Mouse (Mus musculus) B cell, adult 67 days (primary cell): ENCODE results near the gene Tmem210. TPM values are rescaled to one million over a fixed set of nuclear protein-coding genes. Genes with fewer than 3 reads are reported as not detected.

ENCODE experiments used
- total RNA-seq, 2 experiments: library from RNA; stranded (reverse); gene quantifications; 4 replicates each; pipeline ENCODE4 v1.2.4; 2023

The Tmem210 gene
- total RNA-seq: not detected

GRCm38 (mm10) chr2:25287927-25288649, at the start of gene Tmem210:
Gene Tmem210, plus strand, starts transcription at chr2:25288145.

GRCm38 (mm10) chr2:25242101-25242506, 45.8 kb upstream of the Tmem210 start, which contains the start of the genes Rnf208 and Cysrt1:
Gene Rnf208, plus strand, starts transcription at chr2:25242255.
Gene Cysrt1, minus strand, starts transcription at chr2:25242452.

GRCm38 (mm10) chr2:25246183-25247072, 41.5 kb upstream of the Tmem210 start, which contains the start of gene AL732309.1:
Gene AL732309.1, minus strand, starts transcription at chr2:25246863.

DNA sequence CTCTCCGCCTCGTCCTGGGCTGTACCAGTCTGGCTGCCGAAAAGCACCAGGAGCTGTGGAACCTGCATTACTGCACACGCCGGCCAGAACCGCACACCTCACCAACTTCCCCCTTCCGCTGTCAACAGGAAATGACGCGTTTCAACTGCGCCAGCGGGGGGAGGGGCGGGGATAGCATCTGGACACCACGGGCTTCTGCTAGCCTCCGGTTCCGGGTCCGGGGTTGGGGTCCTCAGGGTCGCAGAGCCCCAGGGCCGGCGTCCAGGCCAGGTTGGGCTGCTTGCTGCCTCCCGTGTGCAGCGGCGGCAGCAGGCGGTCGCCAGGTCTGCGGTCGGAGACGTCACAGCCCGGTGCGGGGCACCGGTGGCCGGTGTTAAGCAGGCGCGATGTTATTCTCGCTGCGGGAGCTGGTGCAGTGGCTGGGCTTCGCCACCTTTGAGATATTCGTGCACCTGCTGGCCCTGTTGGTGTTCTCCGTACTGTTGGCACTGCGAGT, 32.6 kb upstream of the Tmem210 start, which contains the start of gene Tmem203:
Gene Tmem203, plus strand, starts transcription at position 156 of the 496 bp plus-strand sequence.

GRCm38 (mm10) chr2:25262291-25262767, 25.6 kb upstream of the Tmem210 start, which contains the start of gene Tprn:
Gene Tprn, plus strand, starts transcription at chr2:25262618.

DNA sequence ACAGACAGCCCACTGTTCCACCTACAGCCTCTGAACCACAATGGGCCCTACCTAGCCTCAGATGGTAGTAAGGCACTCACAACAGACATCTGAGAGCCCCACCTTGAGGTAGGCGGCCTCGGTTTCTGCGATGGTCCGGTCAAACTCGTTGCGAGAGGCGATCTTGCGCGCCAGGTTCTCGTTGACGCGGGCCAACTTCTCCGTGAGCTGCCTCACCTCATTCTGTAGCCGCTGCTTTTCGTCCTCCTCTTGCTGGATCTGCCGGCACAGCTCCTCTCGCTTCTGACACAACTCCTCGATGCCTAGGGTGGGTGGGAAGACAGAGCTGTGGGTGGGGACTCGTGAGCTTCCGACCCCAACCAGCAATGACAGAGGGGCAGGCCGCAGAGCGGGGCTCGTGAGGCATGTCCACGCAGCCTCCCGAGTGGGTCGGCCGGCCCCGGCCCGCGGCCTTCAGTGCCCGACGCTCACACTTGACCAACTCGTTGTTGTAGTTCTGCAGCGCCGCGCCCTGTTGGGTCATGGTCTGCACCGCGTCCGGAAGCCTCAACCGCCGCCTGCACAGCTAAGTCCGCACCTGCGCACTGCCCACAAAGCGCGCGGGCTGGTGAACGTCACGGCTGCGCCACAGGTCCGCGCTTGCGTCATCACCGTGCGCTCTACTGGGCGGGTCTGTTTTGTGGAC, 16.0 kb upstream of the Tmem210 start, which contains the start of the genes Ssna1 and Anapc2:
Gene Ssna1, minus strand, starts transcription at position 612 of the 685 bp plus-strand sequence.
Gene Anapc2, plus strand, starts transcription at position 652 of the 685 bp plus-strand sequence.

DNA sequence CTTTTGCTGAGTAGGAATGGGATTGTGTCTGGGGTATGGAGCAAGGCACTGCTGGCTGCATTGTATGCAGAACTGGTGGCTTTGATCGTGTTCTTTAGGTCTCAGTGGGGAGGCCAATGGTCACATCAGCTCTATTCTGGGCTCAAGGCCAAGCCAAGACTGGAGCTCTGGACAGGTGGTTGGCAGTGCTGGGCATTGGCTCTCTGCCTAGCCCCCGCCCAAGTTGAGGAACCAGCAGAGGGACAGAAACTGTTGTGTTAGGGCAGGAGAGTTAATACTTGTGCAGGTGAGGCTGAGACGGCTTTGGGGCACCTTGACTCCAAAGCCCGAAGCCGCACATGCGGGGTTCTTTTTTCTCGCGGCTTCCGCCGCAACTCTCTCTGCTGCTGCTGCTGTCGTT, 1.7 kb downstream of the Tmem210 start, which contains the start of gene Lrrc26:
Gene Lrrc26, plus strand, starts transcription at position 265 of the 400 bp plus-strand sequence.

DNA sequence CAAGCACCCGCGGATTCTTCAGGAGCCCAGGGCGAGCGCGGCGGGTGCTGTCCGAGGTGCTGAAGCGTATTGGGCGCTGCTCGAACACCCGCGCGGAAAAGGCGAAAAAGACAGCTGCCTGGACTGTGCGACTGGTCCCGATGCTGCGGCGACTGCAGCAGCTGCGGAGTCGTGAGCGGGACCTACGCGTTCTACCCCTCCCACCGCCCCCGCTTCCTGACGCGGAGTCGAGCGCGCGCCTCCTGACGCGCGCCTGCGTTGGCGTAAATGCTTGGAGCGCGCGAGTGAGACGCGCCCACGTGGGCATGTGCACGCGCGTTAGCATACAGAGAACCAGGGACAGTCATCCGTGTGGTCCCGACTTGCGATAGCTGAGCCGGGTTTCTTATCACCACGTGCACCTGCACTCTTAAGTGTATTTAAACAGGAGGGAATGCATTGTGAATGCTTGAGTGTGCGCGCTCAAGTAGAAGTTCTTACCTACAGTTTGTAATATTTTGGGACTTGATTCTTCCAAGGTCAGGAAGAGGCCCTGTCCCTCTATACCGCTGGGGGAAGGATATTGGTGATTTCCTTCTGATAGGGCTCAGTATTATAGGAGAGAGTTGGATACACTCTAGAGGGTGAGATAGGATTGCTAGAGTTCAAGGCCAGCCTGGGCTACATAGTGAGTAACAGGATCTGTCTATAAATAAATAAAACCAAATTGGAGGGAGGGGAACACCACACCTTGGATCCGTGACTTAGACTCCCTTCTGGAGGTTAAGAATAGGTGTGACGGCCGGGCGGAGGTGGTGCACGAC, 31.2 kb downstream of the Tmem210 start, which contains the start of gene Grin1:
Gene Grin1, minus strand, starts transcription at position 217 of the 803 bp plus-strand sequence.

GRCm38 (mm10) chr2:25332286-25333160, 44.6 kb downstream of the Tmem210 start, which contains the start of gene Man1b1:
Gene Man1b1, plus strand, starts transcription at chr2:25332338.

Other genes with a start within 250 kb of the Tmem210 start
- gene Nsmf, start 233.8 kb upstream of the Tmem210 start, total RNA-seq: 10 to 100 TPM; 44.6 to 55.0 TPM
- not detected for gene Entpd8, start 207.8 kb upstream of the Tmem210 start, total RNA-seq
- not detected for gene Noxa1, start 193.0 kb upstream of the Tmem210 start, total RNA-seq
- 1 to 10 TPM; 3.7 to 4.2 TPM for gene Nrarp, start 107.4 kb upstream of the Tmem210 start, total RNA-seq
- 10 to 100 TPM; 36.4 to 59.0 TPM for gene Tor4a, start 91.3 kb upstream of the Tmem210 start, total RNA-seq
- gene Nelfb, start 76.7 kb upstream of the Tmem210 start, total RNA-seq: 10 to 100 TPM; 96.3 to 98.1 TPM
- gene Stpg3, start 73.5 kb upstream of the Tmem210 start, total RNA-seq: not detected
- under 1 TPM in 1 of 2 experiments, not detected in 1; 0.50 TPM for gene Fam166a, start 69.4 kb upstream of the Tmem210 start, total RNA-seq
- 100 to 1,000 TPM; 117 to 128 TPM for gene Tubb4b, start 63.4 kb upstream of the Tmem210 start, total RNA-seq
- not detected for gene Slc34a3, start 53.8 kb upstream of the Tmem210 start, total RNA-seq
- not detected for gene Rnf224, start 51.4 kb upstream of the Tmem210 start, total RNA-seq
- not detected for gene Rnf208, start 45.9 kb upstream of the Tmem210 start, total RNA-seq
- not detected for gene Cysrt1, start 45.7 kb upstream of the Tmem210 start, total RNA-seq
- 10 to 100 TPM; 10.7 to 11.9 TPM for gene AL732309.1, start 41.3 kb upstream of the Tmem210 start, total RNA-seq
- gene Tmem203, start 32.7 kb upstream of the Tmem210 start, total RNA-seq: 10 to 100 TPM; 20.1 to 25.4 TPM
- 10 to 100 TPM; 15.5 to 20.0 TPM for gene Tprn, start 25.5 kb upstream of the Tmem210 start, total RNA-seq
- gene Ssna1, start 15.7 kb upstream of the Tmem210 start, total RNA-seq: 10 to 100 TPM; 43.7 to 44.2 TPM
- 100 to 1,000 TPM; 114 to 127 TPM for gene Anapc2, start 15.7 kb upstream of the Tmem210 start, total RNA-seq
- gene Lrrc26, start 1.8 kb downstream of the Tmem210 start, total RNA-seq: not detected
- gene Grin1, start 31.0 kb downstream of the Tmem210 start, total RNA-seq: not detected
- gene Man1b1, start 44.2 kb downstream of the Tmem210 start, total RNA-seq: 10 to 100 TPM; 49.9 to 52.4 TPM
- gene Dpp7, start 68.2 kb downstream of the Tmem210 start, total RNA-seq: 10 to 100 TPM; 36.0 to 36.9 TPM
- gene Uap1l1, start 77.5 kb downstream of the Tmem210 start, total RNA-seq: 10 to 100 TPM; 25.0 to 27.0 TPM
- 1 to 10 TPM in 1 of 2 experiments, under 1 TPM in 1; 0.44 to 1.0 TPM for gene Sapcd2, start 84.2 kb downstream of the Tmem210 start, total RNA-seq
- not detected for gene Entpd2, start 107.7 kb downstream of the Tmem210 start, total RNA-seq
- not detected for gene Npdc1, start 111.2 kb downstream of the Tmem210 start, total RNA-seq
- not detected for gene Fut7, start 135.1 kb downstream of the Tmem210 start, total RNA-seq
- gene Abca2, start 140.6 kb downstream of the Tmem210 start, total RNA-seq: 10 to 100 TPM; 48.1 to 52.4 TPM
- gene Clic3, start 168.7 kb downstream of the Tmem210 start, total RNA-seq: not detected
- gene Paxx, start 172.9 kb downstream of the Tmem210 start, total RNA-seq: 10 to 100 TPM; 90.9 to 100.0 TPM
- gene Ptgds, start 181.9 kb downstream of the Tmem210 start, total RNA-seq: not detected
- gene Lcn12, start 205.8 kb downstream of the Tmem210 start, total RNA-seq: not detected
- gene Fbxw5, start 212.6 kb downstream of the Tmem210 start, total RNA-seq: 10 to 100 TPM; 72.0 to 74.1 TPM
- gene C8g, start 213.6 kb downstream of the Tmem210 start, total RNA-seq: under 1 TPM in 1 of 2 experiments, not detected in 1; 0.93 TPM